Mouse (Mus musculus) C2C12 (cell line): Measurements from ENCODE around the gene Slc3a1. TPM values are rescaled to one million over a fixed set of nuclear protein-coding genes. Genes with fewer than 3 reads are reported as not detected.
A peak's percentile ranks its signal among the peaks of the same experiment; 100 is the strongest.

Source experiments
- H3K27me3 ChIP-seq: one replicate; pipeline ENCODE4 v1.6.1; 2011; ENCODE audit not compliant: control insufficient read depth, insufficient read depth, insufficient read length
- H3K36me3 ChIP-seq: one replicate; pipeline ENCODE4 v1.6.1; 2011; ENCODE audit not compliant: control insufficient read depth, insufficient read depth
- H3K4me3 ChIP-seq: one replicate; pipeline ENCODE4 v1.5.1; 2011; ENCODE audit warnings: mild to moderate bottlenecking, control low read depth; ENCODE audit not compliant: poor library complexity, insufficient read depth, severe bottlenecking
- H3K79me2 ChIP-seq: one replicate; pipeline ENCODE4 v1.6.1; 2011; ENCODE audit not compliant: control insufficient read depth, insufficient read depth
- H3K79me3 ChIP-seq: one replicate; pipeline ENCODE4 v1.6.1; 2011; ENCODE audit warnings: low read depth, control low read depth
- H3ac ChIP-seq: one replicate; pipeline ENCODE3; 2011; ENCODE audit warnings: low read depth; ENCODE audit not compliant: control insufficient read depth, insufficient read length
- CEBPB ChIP-seq: IDR thresholded peaks from one replicate; pipeline ENCODE4 v1.6.1; 2011; ENCODE audit warnings: low read depth, mild to moderate bottlenecking, control low read depth, moderate library complexity
- CTCF ChIP-seq: IDR thresholded peaks from one replicate; pipeline ENCODE4 v1.5.1; 2011; ENCODE audit not compliant: control insufficient read depth, insufficient read depth, insufficient read length
- FOSL1 ChIP-seq: IDR thresholded peaks from one replicate; pipeline ENCODE4 v1.8.0; 2011; ENCODE audit warnings: mild to moderate bottlenecking, low read length; ENCODE audit not compliant: poor library complexity, insufficient read depth, severe bottlenecking
- MAX ChIP-seq: IDR thresholded peaks from one replicate; pipeline ENCODE4 v1.6.1; 2011; ENCODE audit warnings: mild to moderate bottlenecking, control low read depth
- MYOD1 ChIP-seq: IDR thresholded peaks from one replicate; pipeline ENCODE4 v1.6.1; 2011; ENCODE audit warnings: low read depth; ENCODE audit not compliant: control insufficient read depth, insufficient read length
- MYOG ChIP-seq: IDR thresholded peaks from one replicate; pipeline ENCODE4 v1.6.1; 2011; ENCODE audit not compliant: control insufficient read depth, insufficient read length; ENCODE audit errors: extremely low read depth
- USF1 ChIP-seq: IDR thresholded peaks from one replicate; pipeline ENCODE4 v1.6.1; 2011; ENCODE audit warnings: low read depth, mild to moderate bottlenecking, control low read depth, moderate library complexity
- polyA plus RNA-seq: library from polyadenylated mRNA; unstranded; fragments of >200 nt; fragmentation: generic; extraction: Trizol; gene quantifications from one replicate; pipeline ENCODE4 v1.2.1, GENCODE M21; 2012; ENCODE audit warnings: missing spikeins

The Slc3a1 gene
- polyA plus RNA-seq, 1 experiment, result 0.04 TPM

DNA sequence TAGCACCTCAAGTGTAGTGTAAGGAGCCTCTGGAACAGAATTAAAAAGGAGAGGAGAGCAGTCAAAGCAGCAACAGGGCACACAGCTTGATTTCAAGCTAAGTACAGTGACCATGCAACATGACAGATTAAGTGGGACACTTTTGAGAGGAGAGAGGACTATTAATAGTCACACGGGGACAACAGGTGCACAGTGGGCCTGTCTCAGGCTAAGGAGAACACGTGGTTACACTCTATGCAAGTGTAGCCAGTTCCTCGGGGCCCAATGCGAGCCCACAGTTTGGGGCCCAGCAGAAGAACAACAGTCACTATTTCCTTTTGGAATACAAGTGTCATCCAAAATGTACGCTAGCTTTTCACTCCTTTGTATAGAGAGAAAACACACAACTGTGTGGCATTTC is 59.4 kb downstream of the Slc3a1 start:
- H3K4me3 ChIP-seq, result no peak overlapping the region
- no peaks in the 10 kb centered on the region for H3K36me3 ChIP-seq
- H3K79me2 ChIP-seq, result peaks cover 9% of the 10 kb centered on the region
- no peak overlapping the region for H3ac ChIP-seq
- peaks cover 4% of the 10 kb centered on the region for H3K79me3 ChIP-seq
- TF ChIP-seq CTCF (no peak), MYOD1 (no peak), FOSL1 (no peak)
- H3K27me3 ChIP-seq, result no peaks in the 10 kb centered on the region

- H3K79me2 ChIP-seq, result peaks cover 9% of the 10 kb centered on the region
- no peak for TF ChIP-seq CTCF
- no peak for TF ChIP-seq CEBPB
- TF ChIP-seq USF1, result no peak
- TF ChIP-seq FOSL1, result no peak
- no peak for TF ChIP-seq MAX
- no peak for TF ChIP-seq MYOD1
Observed at GRCm38 (mm10) chr17:85088401-85088800, 60.2 kb downstream of the Slc3a1 start.

DNA sequence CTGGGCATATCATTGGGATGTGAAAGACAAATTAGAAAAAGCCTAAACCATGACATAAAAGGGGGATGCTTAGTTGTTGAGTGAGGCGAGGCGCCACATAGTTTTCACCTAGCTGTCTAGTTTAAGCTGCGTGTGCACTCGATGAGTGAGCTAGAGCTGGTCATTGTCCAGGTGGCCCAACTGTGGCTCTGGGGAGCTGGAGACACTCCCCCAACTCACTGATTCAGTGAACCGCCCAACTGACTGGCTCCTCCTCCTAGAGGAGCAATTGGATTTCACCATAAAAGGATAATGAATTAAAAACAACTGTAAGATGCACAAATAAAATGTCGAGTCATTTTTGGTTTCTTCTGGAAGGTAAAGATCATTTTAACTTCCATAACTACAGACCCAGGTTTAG is 60.8 kb downstream of the Slc3a1 start:
- no peaks in the 10 kb centered on the region for H3K27me3 ChIP-seq
- peaks cover 4% of the 10 kb centered on the region for H3K79me3 ChIP-seq
- H3K36me3 ChIP-seq, result no peaks in the 10 kb centered on the region
- H3ac ChIP-seq, result no peak overlapping the region
- H3K4me3 ChIP-seq, result peak overlapping the region; percentile 83
- TF ChIP-seq MYOG, result no peak
- no peak for TF ChIP-seq CEBPB
- no peak for TF ChIP-seq USF1
- no peak for TF ChIP-seq MAX
- TF ChIP-seq FOSL1, result no peak
- no peak for TF ChIP-seq CTCF
- no peak for TF ChIP-seq MYOD1
- peaks cover 9% of the 10 kb centered on the region for H3K79me2 ChIP-seq

More at GRCm38 (mm10) chr17:85088401-85088800, 60.2 kb downstream of the Slc3a1 start:
- H3K79me3 ChIP-seq, result peaks cover 4% of the 10 kb centered on the region
- H3K36me3 ChIP-seq, result no peaks in the 10 kb centered on the region
- no peak overlapping the region for H3ac ChIP-seq
- H3K27me3 ChIP-seq, result no peaks in the 10 kb centered on the region
- no peak overlapping the region for H3K4me3 ChIP-seq

DNA sequence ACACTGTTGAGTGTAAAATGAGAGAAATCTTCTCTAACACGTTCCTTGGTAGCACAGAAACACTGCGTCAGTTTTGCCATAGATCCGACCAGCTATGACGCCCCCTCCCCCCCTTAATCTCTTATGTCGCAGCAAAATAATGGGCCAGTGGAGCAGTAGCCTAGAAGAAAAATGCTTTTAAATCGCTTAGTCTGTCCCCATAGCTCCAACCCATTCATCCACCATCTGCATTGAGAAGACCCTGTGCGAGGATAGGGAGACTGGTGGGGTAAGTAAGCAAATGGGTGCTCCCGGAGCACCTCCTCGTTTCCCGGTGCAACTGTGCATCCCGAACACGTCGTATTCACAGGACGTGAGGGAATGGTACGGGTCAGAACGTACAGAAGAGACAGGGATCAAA is 61.4 kb downstream of the Slc3a1 start:
- no peaks in the 10 kb centered on the region for H3K27me3 ChIP-seq
- H3K79me2 ChIP-seq, result peaks cover 9% of the 10 kb centered on the region
- TF ChIP-seq MYOG (no peak), MYOD1 (no peak), FOSL1 (no peak), CTCF (no peak), MAX (no peak), USF1 (no peak), CEBPB (no peak)
- H3K4me3 ChIP-seq, result peak overlapping the region; percentile 83
- H3ac ChIP-seq, result peak overlapping the region; percentile 70
- H3K79me3 ChIP-seq, result peaks cover 4% of the 10 kb centered on the region
- no peaks in the 10 kb centered on the region for H3K36me3 ChIP-seq

- Histone ChIP-seq H3K79me2 (peaks cover 9% of the 10 kb centered on the region), H3K4me3 (peak within 1 kb of the TSS; percentile 83), H3K36me3 (no peaks in the 10 kb centered on the region), H3ac (peak within 1 kb of the TSS; percentile 72), H3K79me3 (peaks cover 4% of the 10 kb centered on the region), H3K27me3 (no peaks in the 10 kb centered on the region)
- TF ChIP-seq MYOD1 (no peak), CTCF (no peak), CEBPB (peak; percentile 80)
Observed at GRCm38 (mm10) chr17:85090120-85091099, 62.2 kb downstream of the Slc3a1 start, which contains the start of the genes Prepl and Camkmt. Gene Prepl, minus strand, starts transcription at chr17:85090241. Gene Camkmt, plus strand, starts transcription at chr17:85090552.

DNA sequence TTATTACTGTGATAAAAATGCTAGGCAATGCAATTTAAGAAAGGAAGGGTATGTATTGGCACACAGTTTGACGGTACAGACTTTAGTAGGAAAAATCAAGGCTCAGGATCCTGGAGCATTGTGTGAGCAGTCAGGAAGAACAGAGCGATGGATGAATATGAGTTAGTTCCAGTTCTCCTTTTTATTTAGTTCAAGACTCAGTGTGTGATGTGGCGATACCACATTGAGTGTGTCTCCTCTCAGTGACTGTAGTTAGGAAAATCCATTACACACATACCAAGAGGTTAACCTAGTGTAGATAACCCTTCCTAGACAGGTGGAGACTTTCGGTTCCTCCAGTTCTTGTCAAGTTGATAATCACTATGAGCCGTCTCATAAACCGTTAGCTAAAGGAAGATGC is 63.6 kb downstream of the Slc3a1 start:
- TF ChIP-seq MYOG, result no peak
- no peak for TF ChIP-seq FOSL1
- TF ChIP-seq CTCF, result no peak
- no peak for TF ChIP-seq MYOD1
- no peak for TF ChIP-seq MAX
- no peak for TF ChIP-seq USF1
- no peak for TF ChIP-seq CEBPB
- Histone ChIP-seq H3K4me3 (no peak overlapping the region), H3ac (no peak overlapping the region), H3K27me3 (no peaks in the 10 kb centered on the region), H3K36me3 (peaks cover 4% of the 10 kb centered on the region), H3K79me3 (peaks cover 4% of the 10 kb centered on the region), H3K79me2 (peaks cover 9% of the 10 kb centered on the region)
